Mouse (Mus musculus) layer of hippocampus, adult 2 months (tissue): ENCODE results near the gene Hist1h3e. TPM values are rescaled to one million over a fixed set of nuclear protein-coding genes. Genes with fewer than 3 reads are reported as not detected.
A peak's percentile ranks its signal among the peaks of the same experiment; 100 is the strongest.

Source experiments
- DNase-seq, 2 experiments: peaks; one replicate each; pipeline ENCODE4 v3.0.0; 2022; ENCODE audit warnings: low spot score in 2 of 2
- H3K27ac ChIP-seq: fragments of 200-600 bp; 2 replicates; pipeline ENCODE4 v1.8.1; 2022
- H3K4me3 ChIP-seq: fragments of 200-600 bp; 2 replicates; pipeline ENCODE4 v1.8.1; 2022; ENCODE audit warnings: mild to moderate bottlenecking
- CTCF ChIP-seq: fragments of 200-600 bp; conservative IDR thresholded peaks from 2 replicates; pipeline ENCODE4 v1.8.1; 2022; ENCODE audit warnings: antibody characterized with exemption, mild to moderate bottlenecking, moderate library complexity
- microRNA-seq, 2 experiments: library from miRNA; unstranded; fragments of <30 nt; microRNA quantifications; one replicate each; pipeline ENCODE4 v1.2.0; 2021
- total RNA-seq, 2 experiments: library from RNA; stranded (reverse); gene quantifications; 2 replicates each; pipeline ENCODE4 v1.2.3; 2021

Gene Hist1h3e
- total RNA-seq, 2 experiments from 2014 or later, result 45.3 to 54.6 TPM

GRCm38 (mm10) chr13:23525901-23526300 lies 36.3 kb downstream of the Hist1h3e start:
- Histone ChIP-seq H3K4me3 (peak overlapping the region; percentile 67), H3K27ac (no peak overlapping the region)
- no peak for DNase-seq
- no peak for TF ChIP-seq CTCF

- DNase-seq, result peak; percentile 73 to 87
- H3K27ac ChIP-seq, result no peak overlapping the region
- H3K4me3 ChIP-seq, result no peak overlapping the region
- peak; percentile 99 for TF ChIP-seq CTCF
Measured at GRCm38 (mm10) chr13:23524654-23525053, 37.5 kb downstream of the Hist1h3e start.

- TF ChIP-seq CTCF, result no peak
- Histone ChIP-seq H3K27ac (no peak overlapping the region), H3K4me3 (no peak overlapping the region)
- no peak for DNase-seq
Measured at GRCm38 (mm10) chr13:23523976-23524375, 38.2 kb downstream of the Hist1h3e start.

- no peak for TF ChIP-seq CTCF
- DNase-seq, result peak; percentile 72
- peak overlapping the region; percentile 15; the same call in 1 of the 2 replicates for H3K4me3 ChIP-seq
Measured at GRCm38 (mm10) chr13:23521703-23522102, 40.5 kb downstream of the Hist1h3e start.

GRCm38 (mm10) chr13:23519416-23519815 lies 42.8 kb downstream of the Hist1h3e start:
- peak; percentile 83 to 86 for DNase-seq
- no peak for TF ChIP-seq CTCF
- H3K27ac ChIP-seq, result peak overlapping the region; percentile 28; the same call in 1 of the 2 replicates
- peak overlapping the region; percentile 58 for H3K4me3 ChIP-seq

More at GRCm38 (mm10) chr13:23521703-23522102, 40.5 kb downstream of the Hist1h3e start:
- H3K27ac ChIP-seq, result no peak overlapping the region

- DNase-seq, result peak; percentile 80 to 82
- TF ChIP-seq CTCF, result no peak
- Histone ChIP-seq H3K27ac (peak overlapping the region; percentile 28; the same call in 1 of the 2 replicates), H3K4me3 (peak overlapping the region; percentile 58)
Measured at GRCm38 (mm10) chr13:23518885-23519284, 43.3 kb downstream of the Hist1h3e start.

- Histone ChIP-seq H3K4me3 (peak overlapping the region; percentile 58), H3K27ac (no peak overlapping the region)
- TF ChIP-seq CTCF, result no peak
- no peak for DNase-seq
Measured at GRCm38 (mm10) chr13:23518295-23518603, 43.9 kb downstream of the Hist1h3e start.

- peak overlapping the region; percentile 58 for H3K4me3 ChIP-seq
- no peak for TF ChIP-seq CTCF
- peak overlapping the region; percentile 71 for H3K27ac ChIP-seq
- peak; percentile 90 for DNase-seq
Measured at GRCm38 (mm10) chr13:23517603-23518294, 44.4 kb downstream of the Hist1h3e start.

GRCm38 (mm10) chr13:23516822-23517602 lies 45.2 kb downstream of the Hist1h3e start:
- DNase-seq, result peak; percentile 55 to 80
- TF ChIP-seq CTCF, result no peak
- H3K4me3 ChIP-seq, result peak overlapping the region; percentile 58
- peak overlapping the region; percentile 71 for H3K27ac ChIP-seq

- DNase-seq, result no peak
- Histone ChIP-seq H3K27ac (no peak overlapping the region), H3K4me3 (peak overlapping the region; percentile 58)
- TF ChIP-seq CTCF, result no peak
Measured at GRCm38 (mm10) chr13:23515826-23516620, 46.1 kb downstream of the Hist1h3e start.

GRCm38 (mm10) chr13:23515281-23515680 lies 46.9 kb downstream of the Hist1h3e start:
- Histone ChIP-seq H3K4me3 (no peak overlapping the region), H3K27ac (no peak overlapping the region)
- TF ChIP-seq CTCF, result no peak
- DNase-seq, result no peak

GRCm38 (mm10) chr13:23513517-23513916 lies 48.7 kb downstream of the Hist1h3e start:
- H3K27ac ChIP-seq, result no peak overlapping the region
- H3K4me3 ChIP-seq, result no peak overlapping the region
- no peak for TF ChIP-seq CTCF
- DNase-seq, result no peak

Small RNA genes lying within 50 kb of the gene (microRNA-seq; reads per million reads assigned to microRNA genes)
- gene Gm44297 (0 reads per million in 2 experiments), gene Gm44359 (0 reads per million in 2 experiments), gene Gm44394 (0 reads per million in 2 experiments), gene n-TStga1 (0 to 0.18 reads per million in 2 experiments)

Other genes starting within 250 kb of the Hist1h3e start
- gene Zfp322a, start 193.2 kb downstream of the Hist1h3e start, total RNA-seq, result 10 to 100 TPM; 28.7 to 33.6 TPM
- gene Abt1, start 138.5 kb downstream of the Hist1h3e start, total RNA-seq, result 1 to 10 TPM; 7.8 to 9.7 TPM
- not detected for gene Btn1a1, start 96.5 kb downstream of the Hist1h3e start, total RNA-seq
- under 1 TPM; 0.49 to 0.52 TPM for gene Btn2a2, start 73.5 kb downstream of the Hist1h3e start, total RNA-seq
- 100 to 1,000 TPM; 333 to 344 TPM for gene Hist1h4h, start 31.3 kb downstream of the Hist1h3e start, total RNA-seq
- gene Hist1h2af, start 28.5 kb downstream of the Hist1h3e start, total RNA-seq, result 10 to 100 TPM in 1 of 2 experiments, 1 to 10 TPM in 1; 6.9 to 12.2 TPM
- gene Hist1h3g, start 26.9 kb downstream of the Hist1h3e start, total RNA-seq, result 1 to 10 TPM; 3.6 to 5.5 TPM
- 1 to 10 TPM in 1 of 2 experiments, under 1 TPM in 1; 0.39 to 1.2 TPM for gene Hist1h2bh, start 19.0 kb downstream of the Hist1h3e start, total RNA-seq
- gene Hist1h3f, start 18.3 kb downstream of the Hist1h3e start, total RNA-seq, result 10 to 100 TPM; 17.7 to 18.3 TPM
- gene Hist1h4f, start 10.7 kb downstream of the Hist1h3e start, total RNA-seq, result 100 to 1,000 TPM; 150 to 167 TPM
- 1 to 10 TPM; 4.6 to 5.5 TPM for gene Hist1h1d, start 9.1 kb downstream of the Hist1h3e start, total RNA-seq
- 1 to 10 TPM; 6.6 to 7.7 TPM for gene Hist1h2ae, start 8.9 kb upstream of the Hist1h3e start, total RNA-seq
- gene Hist1h2bg, start 9.0 kb upstream of the Hist1h3e start, total RNA-seq, result 10 to 100 TPM; 74.0 to 78.9 TPM
- 10 to 100 TPM; 22.8 to 29.6 TPM for gene Hist1h2bf, start 11.8 kb upstream of the Hist1h3e start, total RNA-seq
- gene Hist1h2ad, start 12.0 kb upstream of the Hist1h3e start, total RNA-seq, result 10 to 100 TPM in 1 of 2 experiments, 1 to 10 TPM in 1; 5.0 to 13.0 TPM
- 10 to 100 TPM; 12.1 to 13.0 TPM for gene Hist1h3d, start 13.4 kb upstream of the Hist1h3e start, total RNA-seq
- 100 to 1,000 TPM; 140 to 146 TPM for gene Hist1h4d, start 19.2 kb upstream of the Hist1h3e start, total RNA-seq
- gene Hist1h2be, start 58.8 kb upstream of the Hist1h3e start, total RNA-seq, result 10 to 100 TPM in 1 of 2 experiments, 1 to 10 TPM in 1; 8.8 to 10.1 TPM
- gene Hist1h1e, start 60.2 kb upstream of the Hist1h3e start, total RNA-seq, result 10 to 100 TPM; 50.6 to 58.1 TPM
- gene Hist1h2ac, start 121.6 kb upstream of the Hist1h3e start, total RNA-seq, result 1 to 10 TPM; 2.9 to 4.0 TPM
- gene Hist1h2bc, start 121.8 kb upstream of the Hist1h3e start, total RNA-seq, result 10 to 100 TPM; 45.1 to 50.2 TPM
- not detected for gene Hist1h1t, start 133.4 kb upstream of the Hist1h3e start, total RNA-seq
- 100 to 1,000 TPM; 108 to 115 TPM for gene Hist1h4c, start 136.1 kb upstream of the Hist1h3e start, total RNA-seq
- 1 to 10 TPM; 3.2 to 3.6 TPM for gene Hfe, start 148.5 kb upstream of the Hist1h3e start, total RNA-seq
- gene Hist1h1c, start 176.4 kb upstream of the Hist1h3e start, total RNA-seq, result 10 to 100 TPM; 59.1 to 68.1 TPM
- 1 to 10 TPM; 3.6 to 5.9 TPM for gene Hist1h3c, start 183.2 kb upstream of the Hist1h3e start, total RNA-seq
- 10 to 100 TPM; 23.0 to 24.7 TPM for gene Hist1h2bb, start 184.4 kb upstream of the Hist1h3e start, total RNA-seq
- 10 to 100 TPM; 24.4 to 27.3 TPM for gene Hist1h2ab, start 188.8 kb upstream of the Hist1h3e start, total RNA-seq
- gene Hist1h3b, start 189.9 kb upstream of the Hist1h3e start, total RNA-seq, result 10 to 100 TPM; 13.6 to 15.0 TPM
- 10 to 100 TPM; 70.9 to 73.8 TPM for gene Hist1h4b, start 194.6 kb upstream of the Hist1h3e start, total RNA-seq
- 10 to 100 TPM; 46.0 to 55.3 TPM for gene Hist1h4a, start 198.9 kb upstream of the Hist1h3e start, total RNA-seq
- 10 to 100 TPM; 35.0 to 41.6 TPM for gene Hist1h3a, start 200.0 kb upstream of the Hist1h3e start, total RNA-seq
- 10 to 100 TPM; 18.5 to 18.9 TPM for gene Hist1h1a, start 201.3 kb upstream of the Hist1h3e start, total RNA-seq
- not detected for gene Trim38, start 207.5 kb upstream of the Hist1h3e start, total RNA-seq
- gene Slc17a2, start 244.6 kb upstream of the Hist1h3e start, total RNA-seq, result under 1 TPM in 1 of 2 experiments, not detected in 1; 0.10 TPM